Mouse (Mus musculus) ES-E14 (cell line): ENCODE measurements around the gene Kbtbd6.

ENCODE experiments used
- CHD2 ChIP-seq: IDR thresholded peaks from 2 replicates; pipeline ENCODE4 v1.6.1; 2014; ENCODE audit warnings: mild to moderate bottlenecking, low read depth, low read length, inconsistent platforms
- ZC3H11A ChIP-seq: IDR thresholded peaks from 2 replicates; pipeline ENCODE4 v1.6.1; 2012; ENCODE audit warnings: low read depth, mild to moderate bottlenecking, inconsistent platforms, low read length, borderline replicate concordance
- ZNF384 ChIP-seq: IDR thresholded peaks from 2 replicates; pipeline ENCODE4 v1.6.1; 2012; ENCODE audit warnings: low read depth, low read length, inconsistent platforms

DNA sequence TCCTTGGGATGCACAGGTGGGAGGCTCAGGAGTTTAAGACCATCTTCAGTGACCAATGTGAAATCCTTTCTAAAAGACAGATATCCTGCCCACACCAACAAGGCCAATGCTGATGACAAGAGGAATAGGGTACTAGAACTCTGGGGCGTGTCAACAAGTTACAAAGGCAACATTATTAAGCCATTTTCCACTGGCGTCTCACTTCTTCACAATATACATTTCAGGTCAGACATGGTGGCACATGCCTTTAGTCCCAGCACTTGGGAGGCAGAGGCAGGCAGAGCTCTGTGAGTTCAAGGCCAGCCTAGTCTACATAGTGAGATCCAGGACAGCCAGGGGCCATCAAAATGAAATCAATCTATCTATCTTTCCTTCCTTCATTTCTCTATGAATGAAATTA, 21.7 kb downstream of the Kbtbd6 start:
- no peak for TF ChIP-seq ZNF384
- no peak for TF ChIP-seq ZC3H11A
- no peak for TF ChIP-seq CHD2
